Mouse (Mus musculus) erythroid progenitor cell, adult 5-6 weeks (primary cell): Measurements from ENCODE around the gene Zc3h15. TPM values are rescaled to one million over a fixed set of nuclear protein-coding genes. Genes with fewer than 3 reads are reported as not detected.

ENCODE experiments used
- ATAC-seq: replicated peaks from 2 replicates; pipeline ENCODE4 v1.8.0; 2016; ENCODE audit warnings: moderate number of reproducible peaks, mild to moderate bottlenecking, moderate TSS enrichment, inconsistent platforms; ENCODE audit not compliant: poor library complexity, low FRiP score, severe bottlenecking
- total RNA-seq, 2 experiments: library from RNA; stranded (forward) in 1 of 2; stranded (reverse) in 1 of 2; fragments of 150-400 nt in 1 of 2; fragments of 186-747, 209-891 nt in 1 of 2; gene quantifications; 2 replicates each; pipeline versions ENCODE4 v1.2.3 to v1.2.4; 2015 to 2017; ENCODE audit warnings: low replicate concordance in 2 of 2

Zc3h15 gene
- total RNA-seq, 2 experiments from 2014 or later: 63.5 to 106 TPM

- no peak for ATAC-seq
These were observed 28.8 kb downstream of the Zc3h15 start for GRCm38 (mm10) chr2:83673067-83673466.

DNA sequence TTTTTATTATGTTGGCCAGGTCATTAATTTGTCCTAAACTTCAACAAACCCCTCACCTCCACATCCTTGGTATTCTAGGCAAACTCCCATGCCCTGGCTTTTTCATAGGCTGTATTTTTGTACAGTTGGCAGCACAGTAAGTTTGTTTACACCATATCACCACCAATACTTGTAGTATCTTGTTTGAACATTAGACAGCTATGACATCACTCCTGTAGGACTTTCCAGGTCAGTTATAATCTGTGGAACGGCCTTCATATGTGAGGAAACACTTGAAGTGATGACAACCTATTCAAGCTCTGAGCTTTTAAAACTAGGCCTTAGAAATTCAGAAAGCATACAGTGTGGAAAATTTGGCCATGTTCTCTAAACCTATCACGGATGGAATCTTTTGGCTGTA lies 29.6 kb downstream of the Zc3h15 start:
- ATAC-seq: no peak

GRCm38 (mm10) chr2:83674421-83674820 lies 30.2 kb downstream of the Zc3h15 start:
- ATAC-seq: no peak

DNA sequence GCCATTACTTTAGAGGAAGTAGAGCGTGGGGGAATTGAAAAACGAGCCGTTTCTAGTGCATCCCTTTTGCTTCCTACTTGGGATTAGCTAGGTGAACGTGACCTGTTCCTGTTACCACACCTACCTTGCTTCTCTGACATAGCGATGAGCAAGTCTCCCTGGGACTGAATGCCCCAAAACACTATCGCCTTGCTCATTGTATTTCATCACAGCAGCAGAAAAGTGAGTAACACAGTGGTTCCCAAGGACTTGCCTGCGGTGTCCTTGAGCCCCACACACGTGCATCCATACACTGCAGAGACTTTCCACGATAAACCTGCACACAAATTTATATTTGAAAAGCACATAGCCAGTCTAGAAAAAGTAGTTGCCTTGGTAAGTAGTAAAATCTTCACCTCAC lies 30.7 kb downstream of the Zc3h15 start:
- no peak for ATAC-seq

DNA sequence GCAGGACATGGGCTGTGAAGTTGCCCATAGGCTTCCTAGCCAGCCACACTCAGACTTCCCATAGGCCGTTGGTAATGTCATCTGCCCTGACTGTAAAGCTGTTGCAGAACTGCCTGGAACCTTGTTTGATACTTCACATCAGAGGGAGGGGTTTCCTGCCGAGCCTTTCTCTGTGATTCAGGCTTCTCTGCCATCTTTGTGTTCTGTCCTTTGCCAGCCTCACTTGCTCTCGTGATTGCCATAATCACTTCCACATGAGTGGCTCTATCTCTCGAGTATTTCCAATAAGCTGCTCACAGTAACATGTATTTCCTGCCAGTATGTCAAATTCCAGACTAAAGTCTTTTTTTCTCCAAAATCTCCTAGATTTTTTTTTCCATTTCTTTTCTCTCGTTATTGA lies 31.4 kb downstream of the Zc3h15 start:
- no peak for ATAC-seq

DNA sequence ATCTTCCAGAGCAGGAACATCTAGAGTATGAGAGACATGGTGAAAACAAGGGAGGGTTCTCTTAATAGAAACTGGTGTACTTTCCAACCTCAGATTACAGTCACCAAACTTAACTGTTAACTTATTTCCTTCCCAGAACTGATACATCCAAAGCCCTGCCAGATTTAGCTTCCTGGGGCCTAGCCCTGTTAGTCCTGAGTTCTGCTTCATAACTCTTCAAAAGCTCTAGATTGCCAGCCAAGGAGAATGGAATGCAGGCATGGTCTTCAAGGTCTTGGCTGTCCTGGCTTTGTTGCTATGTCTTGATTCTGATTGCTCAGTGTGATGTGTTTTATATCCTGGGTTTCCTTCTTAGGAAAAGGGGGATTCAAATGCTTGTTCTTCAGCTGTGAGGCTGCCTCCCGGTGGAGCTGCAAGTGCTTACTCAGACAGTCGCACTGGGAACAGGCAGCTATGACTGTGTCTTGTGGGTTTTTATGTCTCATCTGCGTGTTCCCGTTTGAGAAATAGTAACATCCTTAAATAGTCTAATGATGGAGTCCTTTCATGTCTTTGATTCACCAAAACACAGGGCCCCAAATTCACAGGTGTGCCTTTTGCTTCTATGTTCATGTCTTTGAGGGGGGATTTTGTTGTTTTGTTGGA lies 32.1 kb downstream of the Zc3h15 start:
- no peak for ATAC-seq

DNA sequence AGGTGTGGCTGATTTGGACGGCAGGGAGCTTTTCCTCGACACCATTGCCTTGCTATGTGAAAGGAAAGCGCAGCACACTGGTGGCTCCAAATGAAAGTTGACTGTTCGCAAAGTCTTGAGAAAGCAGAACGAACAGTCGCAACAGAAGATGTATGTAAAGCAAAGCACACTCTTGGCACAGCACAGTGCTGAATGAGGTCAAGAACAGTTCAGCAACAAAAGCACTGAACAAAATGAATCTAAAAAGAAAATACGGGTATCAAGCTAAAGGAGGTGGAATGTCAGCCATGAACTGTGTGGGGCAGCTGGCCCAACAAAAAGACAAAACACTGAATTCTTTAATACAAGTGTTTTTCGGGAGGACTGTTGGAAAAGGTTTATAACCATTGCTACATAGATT lies 37.1 kb downstream of the Zc3h15 start:
- no peak for ATAC-seq

DNA sequence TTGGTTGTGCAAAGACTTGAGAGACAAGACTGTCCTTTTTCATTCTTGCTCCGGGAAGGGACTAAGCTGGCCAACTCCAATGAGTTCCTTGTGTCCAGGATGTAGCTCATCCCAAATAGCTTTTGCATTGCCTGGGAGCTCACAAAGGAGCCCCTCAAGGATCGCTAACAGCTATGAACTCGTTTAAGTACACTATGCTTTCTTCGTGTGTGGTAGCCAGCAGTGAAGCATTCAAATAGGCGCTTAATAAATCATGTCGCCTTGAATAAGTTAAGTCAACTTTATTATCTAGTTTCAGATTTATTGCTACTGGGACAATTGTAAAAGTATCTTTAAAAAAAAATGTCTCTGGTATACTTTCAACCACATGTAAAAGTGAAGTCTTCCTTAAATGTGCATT lies 37.5 kb downstream of the Zc3h15 start:
- ATAC-seq: no peak

DNA sequence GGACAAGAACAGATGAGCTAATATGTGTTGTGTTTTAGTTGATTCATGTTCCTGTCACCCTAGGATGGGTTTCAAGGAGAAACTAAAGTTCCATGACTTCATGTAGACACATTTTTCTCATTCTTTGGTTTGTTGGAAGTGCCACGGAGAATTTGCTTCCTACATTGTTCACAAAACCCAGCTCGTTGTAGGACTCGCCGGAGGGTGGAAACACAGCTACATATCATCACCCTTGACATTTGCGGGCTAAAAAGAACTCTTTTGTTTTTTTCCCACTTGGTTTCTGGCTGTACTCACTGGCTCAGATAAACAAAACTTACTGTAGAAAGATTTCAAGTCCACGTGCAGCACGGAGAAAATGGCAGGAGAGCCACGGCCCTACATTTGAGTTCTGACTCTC lies 38.0 kb downstream of the Zc3h15 start:
- ATAC-seq: no peak

GRCm38 (mm10) chr2:83683731-83684519 lies 39.7 kb downstream of the Zc3h15 start:
- ATAC-seq: no peak

DNA sequence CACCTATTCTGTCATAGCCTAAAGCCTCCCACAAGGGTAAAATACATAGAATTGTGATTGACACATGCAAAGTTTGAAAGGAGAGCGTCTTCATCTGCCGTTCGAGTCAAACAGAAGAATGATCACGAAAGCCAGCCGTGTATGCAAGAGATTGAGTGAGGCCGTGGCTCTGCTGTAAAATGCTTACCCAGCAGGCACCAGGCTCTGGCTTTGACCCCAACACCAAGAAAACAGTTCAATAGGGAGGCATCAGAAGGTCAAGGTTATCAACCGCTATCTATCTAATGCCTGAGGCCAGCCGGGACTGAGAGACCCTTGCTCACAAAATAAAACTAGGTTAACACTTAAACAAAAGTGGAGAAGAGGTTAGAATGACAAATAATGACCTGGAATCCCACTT lies 40.5 kb downstream of the Zc3h15 start:
- no peak for ATAC-seq

DNA sequence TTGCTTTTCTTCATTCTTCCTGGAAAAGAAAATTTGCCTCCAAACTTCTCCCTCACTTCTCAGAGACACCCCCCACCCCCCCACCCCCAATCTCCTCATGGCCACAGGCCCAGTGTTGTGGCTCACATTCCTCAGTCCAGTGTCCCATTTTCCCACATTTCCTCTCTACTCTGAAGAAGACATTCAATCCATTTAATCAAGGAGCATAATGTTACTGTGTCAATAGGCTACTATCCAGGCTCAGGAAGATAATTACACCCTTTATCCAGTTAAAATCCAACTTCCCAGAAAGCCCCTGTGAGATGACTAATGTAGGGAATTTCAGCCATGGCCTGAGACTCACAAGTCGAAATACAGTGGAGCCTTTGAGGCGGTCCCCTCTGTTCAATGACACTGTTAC lies 46.1 kb downstream of the Zc3h15 start:
- ATAC-seq: no peak

GRCm38 (mm10) chr2:83692651-83693545 lies 48.7 kb downstream of the Zc3h15 start:
- no peak for ATAC-seq

- no peak for ATAC-seq
These were observed 49.8 kb downstream of the Zc3h15 start for GRCm38 (mm10) chr2:83694061-83694460.

- ATAC-seq: no peak
These were observed 51.4 kb downstream of the Zc3h15 start for GRCm38 (mm10) chr2:83695345-83696247.

GRCm38 (mm10) chr2:83698484-83698883 lies 54.2 kb downstream of the Zc3h15 start:
- ATAC-seq: no peak

DNA sequence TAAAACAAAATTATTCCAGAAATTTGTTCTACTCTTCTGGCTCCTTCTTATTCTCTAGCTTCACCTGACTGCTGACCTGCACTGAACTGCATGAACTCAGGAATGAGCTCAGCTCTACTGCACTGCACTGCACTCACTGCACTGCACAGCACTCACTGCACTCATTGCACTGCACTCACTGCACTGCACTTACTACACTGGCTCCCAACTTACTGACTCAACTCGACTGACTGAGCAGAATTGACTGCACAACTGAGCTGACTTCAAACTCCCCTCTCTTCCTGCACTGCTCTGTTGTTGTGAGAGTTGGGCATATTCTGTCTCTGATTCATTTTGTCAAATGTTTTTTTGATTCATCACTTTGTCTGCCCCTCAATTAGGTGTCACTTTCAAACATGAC lies 55.1 kb downstream of the Zc3h15 start:
- no peak for ATAC-seq

DNA sequence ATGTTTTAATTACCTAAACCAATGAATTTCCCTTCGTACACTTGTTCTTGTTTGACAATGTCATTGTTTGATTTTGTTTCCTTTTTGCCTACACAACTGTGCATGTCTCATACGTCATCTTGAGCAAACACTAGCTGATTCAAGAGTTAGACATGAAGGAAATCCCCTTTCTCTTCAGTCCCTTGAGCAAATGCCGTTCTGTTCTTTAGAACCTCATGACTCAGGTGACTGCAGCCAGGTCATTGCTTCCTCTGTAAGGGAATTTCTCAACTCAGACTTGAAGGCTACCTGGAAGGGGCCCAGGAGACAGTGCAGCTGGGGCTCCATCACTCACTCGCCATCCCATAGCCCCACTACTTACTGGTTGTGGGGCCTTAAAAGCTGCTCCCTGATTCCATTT lies 56.4 kb downstream of the Zc3h15 start:
- no peak for ATAC-seq

DNA sequence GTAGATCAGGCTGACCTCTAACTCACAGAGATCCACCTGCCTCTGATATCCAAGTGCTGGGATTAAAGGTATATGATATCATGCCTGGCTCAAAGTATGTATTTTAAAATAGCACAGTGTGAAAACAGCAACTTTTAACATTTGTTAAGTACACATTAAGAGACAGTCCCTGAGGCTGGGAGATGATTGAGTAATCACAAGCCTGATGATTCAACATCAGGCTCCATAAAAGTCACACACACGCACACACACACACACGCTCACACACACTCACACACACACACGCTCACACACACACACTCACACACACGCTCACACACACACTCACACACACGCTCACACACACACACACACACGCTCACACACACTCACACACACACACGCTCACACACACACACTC lies 58.2 kb downstream of the Zc3h15 start:
- no peak for ATAC-seq
